Mouse (Mus musculus) activated CD4-positive, CD25-positive, alpha-beta regulatory T cell, adult 4 months (primary cell): ENCODE measurements around the gene Klri2. TPM values are rescaled to one million over a fixed set of nuclear protein-coding genes. Genes with fewer than 3 reads are reported as not detected.
"Not testable (repeated sequence)": the region's sequence is repeated elsewhere in the genome, so short reads cannot be mapped to it uniquely, and the experiment has no call there.

Experiments
- ATAC-seq: one replicate; pipeline ENCODE4 v1.8.0; 2017
- polyA plus RNA-seq, 2 experiments: library from polyadenylated mRNA; unstranded; fragments of 100-300 nt; shearing (Covaris generic); gene quantifications; one replicate each; pipeline ENCODE4 v1.2.1; 2017

The Klri2 gene
- not detected for polyA plus RNA-seq

GRCm38 (mm10) chr6:129740069-129740721 is at the start of gene Klri2:
Gene Klri2, minus strand, starts transcription at chr6:129740484.
- ATAC-seq = no peak

- ATAC-seq = not testable (repeated sequence)
Observed at GRCm38 (mm10) chr6:129784170-129784569, 43.9 kb upstream of the Klri2 start, which contains the start of gene Gm156. Gene Gm156, minus strand, starts transcription at chr6:129784270.

GRCm38 (mm10) chr6:129747654-129748032 is 7.4 kb upstream of the Klri2 start:
- ATAC-seq = no peak

- peak; percentile 19 for ATAC-seq
Observed at GRCm38 (mm10) chr6:129747016-129747653, 6.9 kb upstream of the Klri2 start.

- no peak for ATAC-seq
Observed at GRCm38 (mm10) chr6:129746151-129746550, 5.9 kb upstream of the Klri2 start.

- no peak for ATAC-seq
Observed at GRCm38 (mm10) chr6:129736414-129736813, 3.9 kb downstream of the Klri2 start.

GRCm38 (mm10) chr6:129727237-129727636 is 13.0 kb downstream of the Klri2 start:
- ATAC-seq = no peak

- no peak for ATAC-seq
Observed at GRCm38 (mm10) chr6:129721390-129721789, 18.9 kb downstream of the Klri2 start.

GRCm38 (mm10) chr6:129720487-129720886 is 19.8 kb downstream of the Klri2 start:
- ATAC-seq = no peak

- ATAC-seq = no peak
Observed at GRCm38 (mm10) chr6:129717032-129717431, 23.3 kb downstream of the Klri2 start, which contains the start of gene Klri1. Gene Klri1, minus strand, starts transcription at chr6:129717132.

GRCm38 (mm10) chr6:129713566-129713965 is 26.7 kb downstream of the Klri2 start:
- ATAC-seq = no peak

- ATAC-seq = not testable (repeated sequence)
Observed at GRCm38 (mm10) chr6:129691436-129691835, 48.8 kb downstream of the Klri2 start.

GRCm38 (mm10) chr6:129680379-129680778 is 59.9 kb downstream of the Klri2 start:
- peak; percentile 40 for ATAC-seq

Other genes with a start within 250 kb of the Klri2 start
- gene Olr1, start 233.3 kb downstream of the Klri2 start, polyA plus RNA-seq = under 1 TPM in 1 of 2 experiments, not detected in 1; 0.12 TPM
- gene Tmem52b, start 227.9 kb downstream of the Klri2 start, polyA plus RNA-seq = not detected
- gene Gabarapl1, start 207.3 kb downstream of the Klri2 start, polyA plus RNA-seq = 1 to 10 TPM; 4.5 to 8.8 TPM
- not detected for gene Klre1, start 162.6 kb downstream of the Klri2 start, polyA plus RNA-seq
- under 1 TPM in 1 of 2 experiments, not detected in 1; 0.70 TPM for gene Klrd1, start 148.7 kb downstream of the Klri2 start, polyA plus RNA-seq
- gene Klrk1, start 116.6 kb downstream of the Klri2 start, polyA plus RNA-seq = 1 to 10 TPM in 1 of 2 experiments, under 1 TPM in 1; 0.41 to 1.2 TPM
- gene Klrc3, start 97.1 kb downstream of the Klri2 start, polyA plus RNA-seq = not detected
- under 1 TPM in 1 of 2 experiments, not detected in 1; 0.20 TPM for gene Klrc2, start 79.8 kb downstream of the Klri2 start, polyA plus RNA-seq
- gene Klrc1, start 61.5 kb downstream of the Klri2 start, polyA plus RNA-seq = under 1 TPM in 1 of 2 experiments, not detected in 1; 0.82 TPM
- not detected for gene Klri1, start 23.4 kb downstream of the Klri2 start, polyA plus RNA-seq
- not detected for gene Gm156, start 43.8 kb upstream of the Klri2 start, polyA plus RNA-seq
- not detected for gene Gm17631, start 122.2 kb upstream of the Klri2 start, polyA plus RNA-seq
- not detected for gene Klra17, start 136.2 kb upstream of the Klri2 start, polyA plus RNA-seq
- gene Klra5, start 177.2 kb upstream of the Klri2 start, polyA plus RNA-seq = not detected